Mouse (Mus musculus): Measurements from ENCODE around the gene Mcub. TPM values are rescaled to one million over a fixed set of nuclear protein-coding genes. Genes with fewer than 3 reads are reported as not detected.
A peak's percentile ranks its signal among the peaks of the same experiment; 100 is the strongest.

The Mcub gene
- total RNA-seq, 2 experiments from 2014 or later = 1.8 to 3.3 TPM

GRCm38 (mm10) chr3:129964681-129965080, 5.3 kb downstream of the Mcub start:
- intact Hi-C loops (cut with DNase I) = no loop called here
- DNase-seq (ENCODE audit: extremely low spot score in 1 of 2, low spot score in 2 of 2) = no peak

DNA sequence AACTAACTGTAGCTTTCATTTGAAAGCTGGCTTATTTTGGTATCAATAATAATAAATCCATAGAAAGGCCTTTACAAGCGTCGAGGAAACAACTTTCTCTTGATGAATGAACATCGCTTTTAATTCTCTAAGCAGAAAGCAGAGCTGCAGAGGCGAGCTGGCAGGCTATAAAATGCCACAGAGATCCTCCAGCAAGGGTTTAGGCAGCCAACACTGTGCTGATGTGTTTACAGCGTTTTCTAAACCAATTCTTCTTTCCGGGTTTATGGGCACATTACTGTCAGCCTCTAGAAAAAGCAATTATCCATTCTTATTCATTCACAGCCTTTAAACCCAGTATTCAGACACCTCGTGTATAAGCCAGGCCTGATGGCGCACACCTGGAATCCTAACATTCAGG, 7.5 kb downstream of the Mcub start:
- intact Hi-C loops (cut with DNase I) = no loop called here
- no peak for DNase-seq (ENCODE audit: extremely low spot score in 1 of 2, low spot score in 2 of 2)

DNA sequence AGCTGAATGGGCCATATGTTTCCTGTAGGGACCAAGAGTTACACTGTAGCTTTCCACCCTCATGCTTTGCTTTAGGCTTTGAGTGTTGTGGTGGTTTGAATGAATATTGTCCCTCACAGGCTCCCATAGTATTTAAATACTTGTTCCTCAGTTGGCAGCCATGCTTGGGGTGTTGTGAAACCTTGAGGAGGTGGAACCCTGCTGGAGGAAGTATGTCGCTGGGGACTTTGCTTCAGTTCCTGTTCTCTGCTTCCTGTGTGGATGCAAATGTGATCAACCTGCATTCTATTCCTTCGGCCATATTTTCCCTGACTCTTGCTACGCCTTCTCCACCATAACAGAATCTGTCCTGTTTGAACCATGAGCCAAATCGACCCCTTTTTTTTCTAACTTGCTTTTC, 16.7 kb downstream of the Mcub start:
- intact Hi-C loops (cut with DNase I) = no loop called here
- DNase-seq (ENCODE audit: extremely low spot score in 1 of 2, low spot score in 2 of 2) = no peak

DNA sequence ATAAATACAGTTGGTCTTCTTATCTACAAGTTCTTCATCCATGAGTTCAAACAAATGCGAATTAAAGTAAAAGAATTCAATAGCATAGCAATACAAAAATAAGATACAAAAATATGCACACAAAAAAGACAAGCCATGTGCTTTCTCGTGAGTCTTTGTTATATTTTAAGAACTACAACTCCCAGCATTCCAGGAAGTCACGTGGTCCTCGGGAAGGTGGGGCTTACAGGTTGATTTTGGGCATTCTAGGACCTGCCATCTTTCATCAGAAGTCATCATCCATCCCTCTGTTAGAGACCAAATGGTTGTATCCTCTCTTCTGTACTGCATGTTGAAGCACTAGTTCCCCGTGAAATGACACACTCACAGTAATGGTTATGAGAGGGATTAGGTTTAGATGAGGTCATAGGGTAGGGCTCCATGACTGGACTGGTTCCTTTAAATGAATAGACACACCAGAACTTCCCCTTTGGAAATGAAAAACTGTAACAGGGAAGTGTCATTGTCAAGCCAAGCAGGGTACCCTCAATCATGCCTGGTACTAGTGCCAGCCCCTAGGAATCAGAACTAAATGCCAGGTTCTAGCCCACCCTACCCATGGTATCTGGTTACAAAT, 20.7 kb downstream of the Mcub start:
- DNase-seq (ENCODE audit: extremely low spot score in 1 of 2, low spot score in 2 of 2) = no peak
- intact Hi-C loops (cut with DNase I) = no loop called here

DNA sequence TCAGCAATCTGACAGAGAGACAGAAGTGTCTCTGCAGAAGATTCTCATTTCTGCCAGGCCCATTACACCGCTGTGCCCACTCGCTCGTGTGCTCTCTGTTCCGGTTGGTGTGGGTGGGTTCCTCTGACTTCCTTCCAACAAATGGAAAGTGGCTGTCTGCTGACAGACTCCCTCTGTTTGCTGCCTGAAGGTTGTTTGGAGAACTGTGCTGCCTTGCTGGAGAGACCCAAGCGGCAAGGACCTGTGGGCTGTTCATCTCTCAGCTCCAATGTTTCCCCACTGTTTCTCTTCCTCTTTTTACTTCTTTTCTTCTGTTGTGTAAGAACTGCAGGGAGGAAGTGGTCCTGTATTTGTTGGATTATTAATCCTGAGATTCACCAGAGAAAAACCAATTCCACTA, 21.6 kb downstream of the Mcub start:
- intact Hi-C loops (cut with DNase I) = no loop called here
- DNase-seq (ENCODE audit: extremely low spot score in 1 of 2, low spot score in 2 of 2) = no peak

GRCm38 (mm10) chr3:129946217-129946914, 23.6 kb downstream of the Mcub start:
- no peak for DNase-seq (ENCODE audit: extremely low spot score in 1 of 2, low spot score in 2 of 2)
- intact Hi-C loops (cut with DNase I) = no loop called here

- intact Hi-C loops (cut with DNase I) = no loop called here
- no peak for DNase-seq (ENCODE audit: extremely low spot score in 1 of 2, low spot score in 2 of 2)
Observed at GRCm38 (mm10) chr3:129943813-129944212, 26.2 kb downstream of the Mcub start.

- intact Hi-C loops (cut with DNase I) = no loop called here
- no peak for DNase-seq (ENCODE audit: extremely low spot score in 1 of 2, low spot score in 2 of 2)
Observed at GRCm38 (mm10) chr3:129941291-129941690, 28.7 kb downstream of the Mcub start.

- intact Hi-C loops (cut with DNase I) = no loop called here
- DNase-seq (ENCODE audit: extremely low spot score in 1 of 2, low spot score in 2 of 2) = no peak
Observed at GRCm38 (mm10) chr3:129940780-129941179, 29.2 kb downstream of the Mcub start.

DNA sequence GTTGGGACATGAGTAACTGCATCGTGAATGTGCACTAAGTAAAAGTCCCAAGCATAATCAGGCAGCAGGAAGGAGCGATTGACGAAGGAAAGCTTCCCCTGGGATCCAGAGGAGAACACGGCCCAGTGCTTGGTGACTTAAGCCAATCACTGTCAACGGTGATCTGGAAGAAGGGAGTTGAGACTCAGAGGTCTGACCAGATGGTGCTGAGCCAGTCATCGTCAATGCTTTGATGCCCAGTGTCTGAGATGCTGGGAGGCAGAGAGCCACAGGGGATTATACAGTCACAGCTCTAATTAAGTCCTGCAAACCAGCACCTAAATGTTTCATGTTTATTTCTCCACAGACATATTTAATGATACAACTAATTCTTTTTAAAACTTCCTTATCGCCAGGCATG, 30.9 kb downstream of the Mcub start:
- DNase-seq (ENCODE audit: extremely low spot score in 1 of 2, low spot score in 2 of 2) = no peak
- intact Hi-C loops (cut with DNase I) = no loop called here

- DNase-seq (ENCODE audit: extremely low spot score in 1 of 2, low spot score in 2 of 2) = no peak
- intact Hi-C loops (cut with DNase I) = no loop called here
Observed at GRCm38 (mm10) chr3:129937848-129938247, 32.2 kb downstream of the Mcub start.

GRCm38 (mm10) chr3:129936561-129936960, 33.4 kb downstream of the Mcub start:
- no peak for DNase-seq (ENCODE audit: extremely low spot score in 1 of 2, low spot score in 2 of 2)
- intact Hi-C loops (cut with DNase I) = no loop called here

DNA sequence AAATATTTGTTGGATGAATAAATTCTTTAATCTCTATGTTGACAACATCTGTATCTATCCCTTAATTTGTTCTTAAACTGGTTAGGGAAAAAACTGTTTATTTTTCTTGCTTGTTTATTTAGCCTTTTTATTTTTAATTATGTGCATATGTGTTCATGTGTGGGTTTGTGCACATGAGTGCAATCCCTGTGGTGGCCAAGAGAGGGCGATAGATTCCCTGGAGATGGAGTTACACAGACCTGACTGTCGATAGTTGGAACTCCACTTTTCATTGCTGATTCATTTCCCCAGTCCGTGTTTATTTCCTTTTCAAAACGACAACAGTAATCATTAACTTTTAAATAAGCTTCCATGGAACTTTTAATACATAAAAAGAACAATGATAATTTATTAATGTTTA, 37.6 kb downstream of the Mcub start:
- intact Hi-C loops (cut with DNase I) = no loop called here
- DNase-seq (ENCODE audit: extremely low spot score in 1 of 2, low spot score in 2 of 2) = peak in 1 of 2 experiments; percentile 23

DNA sequence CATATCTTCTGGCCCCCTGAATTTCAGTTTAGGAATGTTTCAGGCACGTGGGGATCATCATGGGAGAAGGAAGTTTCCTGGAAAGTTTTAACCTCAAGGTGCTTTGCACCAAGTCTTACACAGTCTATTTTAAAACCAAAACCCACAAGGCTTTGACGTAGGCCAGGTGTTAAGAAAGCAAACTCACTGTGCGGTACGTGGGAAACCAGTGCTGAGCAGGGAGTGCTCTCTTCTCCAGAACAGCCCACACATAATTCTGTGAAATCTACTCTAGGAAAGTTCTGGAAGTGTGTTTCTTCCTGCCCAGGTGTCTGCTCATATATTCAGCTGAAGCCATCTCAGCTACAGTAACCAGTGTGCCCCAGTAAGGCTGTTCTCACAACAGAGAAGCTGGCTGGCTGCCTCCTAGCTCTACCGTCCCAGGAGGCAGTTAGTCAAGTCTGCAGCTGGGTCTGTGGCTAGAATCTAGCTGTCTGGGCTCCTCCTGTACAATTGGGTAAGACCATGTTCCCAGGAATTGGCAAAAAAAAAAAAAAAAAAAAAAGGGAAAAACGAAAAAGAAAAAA, 39.7 kb downstream of the Mcub start:
- intact Hi-C loops (cut with DNase I) = no loop called here
- no peak for DNase-seq (ENCODE audit: extremely low spot score in 1 of 2, low spot score in 2 of 2)

DNA sequence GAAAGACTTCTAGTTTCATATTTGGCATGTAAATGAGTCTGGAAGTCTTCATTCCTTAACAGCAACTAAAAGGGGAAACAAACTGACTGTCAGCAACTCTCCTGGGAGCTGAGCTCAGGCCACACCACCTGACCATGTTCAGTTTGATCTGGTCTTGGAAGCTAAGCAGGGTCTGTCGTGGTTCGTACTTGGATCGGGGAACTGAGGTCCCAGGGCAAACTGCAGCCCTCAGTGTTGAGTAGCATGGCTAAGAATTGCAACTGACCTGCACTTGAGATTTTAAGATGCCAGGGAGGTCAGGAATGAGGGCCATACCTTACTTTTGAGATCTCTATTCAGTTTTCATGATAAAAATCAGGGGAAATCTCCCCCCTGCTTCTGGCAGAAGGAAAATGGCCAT, 44.1 kb downstream of the Mcub start:
- intact Hi-C loops (cut with DNase I) = no loop called here
- DNase-seq (ENCODE audit: extremely low spot score in 1 of 2, low spot score in 2 of 2) = no peak

GRCm38 (mm10) chr3:129923581-129923980, 46.4 kb downstream of the Mcub start:
- intact Hi-C loops (cut with DNase I) = no loop called here
- DNase-seq (ENCODE audit: extremely low spot score in 1 of 2, low spot score in 2 of 2) = no peak

GRCm38 (mm10) chr3:129918434-129918833, 51.6 kb downstream of the Mcub start:
- intact Hi-C loops (cut with DNase I) = loop anchor here (5.0 kb wide), 2 partner anchors 144 to 159 kb away; partner anchors contain the start of gene Sec24b
- DNase-seq (ENCODE audit: extremely low spot score in 1 of 2, low spot score in 2 of 2) = peak; percentile 58 to 76

- intact Hi-C loops (cut with DNase I) = loop anchor here (5.0 kb wide), 2 partner anchors 145 to 160 kb away; partner anchors contain the start of gene Sec24b
- no peak for DNase-seq (ENCODE audit: extremely low spot score in 1 of 2, low spot score in 2 of 2)
Observed at GRCm38 (mm10) chr3:129917424-129917823, 52.6 kb downstream of the Mcub start.

GRCm38 (mm10) chr3:129913241-129913640, 56.8 kb downstream of the Mcub start:
- intact Hi-C loops (cut with DNase I) = no loop called here
- no peak for DNase-seq (ENCODE audit: extremely low spot score in 1 of 2, low spot score in 2 of 2)

- no peak for DNase-seq (ENCODE audit: extremely low spot score in 1 of 2, low spot score in 2 of 2)
- intact Hi-C loops (cut with DNase I) = no loop called here
Observed at GRCm38 (mm10) chr3:129912025-129912424, 58.0 kb downstream of the Mcub start.

Measured in left cerebral cortex, postnatal 10 days (tissue).